Mouse (Mus musculus) ES-CJ7 (cell line): Measurements from ENCODE around the gene Lactb.

Experiments used
- DNase-seq: peaks from one replicate; pipeline ENCODE4 v3.0.0; 2011; ENCODE audit warnings: low read depth, low spot score

Gene Lactb

GRCm38 (mm10) chr9:66975239-66975645 lies at the start of gene Lactb:
Lactb (minus strand) TSS chr9:66975484.
- DNase-seq = peak; percentile 86

DNA sequence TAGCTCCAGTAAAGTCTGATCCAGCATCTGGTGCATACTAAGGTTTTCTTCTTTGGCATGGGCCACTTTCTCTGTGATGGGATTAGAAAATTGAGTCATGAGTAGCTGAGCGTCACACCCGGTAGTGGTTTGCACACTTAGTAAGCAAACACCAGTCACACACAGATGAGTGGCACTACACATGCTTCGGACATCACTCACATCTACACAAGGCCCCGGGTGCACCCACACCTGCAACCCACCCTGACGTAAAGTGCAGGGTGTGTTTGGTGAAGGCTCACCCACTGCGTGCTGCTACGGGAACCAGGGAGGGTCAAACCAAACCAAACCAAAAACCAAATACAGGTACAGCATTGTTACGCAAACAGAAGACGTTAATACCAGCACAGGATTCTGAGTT lies 48.1 kb upstream of the Lactb start:
- no peak for DNase-seq

- DNase-seq = no peak
Measured at GRCm38 (mm10) chr9:67020063-67020462, 44.8 kb upstream of the Lactb start.

GRCm38 (mm10) chr9:67013501-67013900 lies 38.2 kb upstream of the Lactb start:
- DNase-seq = no peak

DNA sequence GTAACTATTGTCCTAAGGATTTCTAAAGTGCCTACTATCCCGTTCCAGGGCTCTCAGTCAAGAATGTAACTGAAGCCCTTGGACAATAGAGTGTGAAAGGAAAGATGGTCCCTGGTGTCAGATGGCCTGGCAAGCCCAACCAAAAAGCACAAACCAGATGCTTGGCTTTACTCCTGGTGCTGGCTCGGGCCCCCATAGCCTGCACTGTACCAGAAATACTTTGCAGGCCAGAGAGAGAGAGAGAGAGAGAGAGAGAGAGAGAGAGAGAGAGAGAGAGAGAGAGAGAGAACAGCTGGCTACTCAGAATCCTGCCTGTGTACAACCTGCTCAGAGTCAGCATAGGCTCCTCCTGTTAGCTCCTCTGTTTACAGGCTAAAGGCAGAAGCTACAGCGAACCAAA lies 37.2 kb upstream of the Lactb start:
- no peak for DNase-seq

DNA sequence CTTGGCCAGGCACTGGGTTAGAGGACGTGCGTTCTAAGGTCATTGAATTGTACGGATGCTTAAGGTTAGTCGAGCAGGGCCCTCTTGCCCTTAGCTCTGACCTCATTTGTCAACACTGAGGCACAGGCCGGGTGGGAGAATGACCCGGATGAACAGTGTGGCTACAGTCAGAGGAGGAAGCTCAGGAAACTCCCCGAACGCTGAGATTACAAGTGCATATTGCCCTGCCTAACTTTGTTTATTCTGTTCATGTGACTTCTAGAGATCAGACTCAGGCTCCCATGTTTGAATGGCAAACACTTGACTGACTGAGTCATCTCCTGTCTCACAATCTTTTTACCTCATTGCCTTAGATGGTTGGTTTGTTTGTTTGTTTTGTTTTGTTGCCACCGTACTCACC lies 36.2 kb upstream of the Lactb start:
- DNase-seq = no peak

DNA sequence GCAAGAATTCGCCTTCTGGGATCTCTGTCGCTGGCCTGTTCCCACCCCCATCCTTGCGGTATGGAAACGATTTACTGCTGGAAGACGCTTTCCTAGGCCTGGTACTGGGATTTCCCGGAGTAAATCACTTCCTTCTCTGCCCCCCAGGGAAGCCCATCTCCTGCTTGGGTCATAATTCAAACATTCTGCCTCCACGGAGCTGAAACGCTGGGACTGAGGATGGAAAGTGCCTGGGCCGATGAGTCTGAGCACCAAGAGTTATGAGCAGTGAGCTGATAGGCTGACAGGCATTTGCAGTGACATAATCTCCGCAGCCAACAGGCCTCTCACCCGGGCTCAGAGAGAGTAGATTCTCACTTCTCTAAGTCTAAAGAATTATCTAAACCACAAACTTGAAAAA lies 33.5 kb upstream of the Lactb start:
- DNase-seq = no peak

- DNase-seq = no peak
Measured at GRCm38 (mm10) chr9:67006376-67006775, 31.1 kb upstream of the Lactb start.

DNA sequence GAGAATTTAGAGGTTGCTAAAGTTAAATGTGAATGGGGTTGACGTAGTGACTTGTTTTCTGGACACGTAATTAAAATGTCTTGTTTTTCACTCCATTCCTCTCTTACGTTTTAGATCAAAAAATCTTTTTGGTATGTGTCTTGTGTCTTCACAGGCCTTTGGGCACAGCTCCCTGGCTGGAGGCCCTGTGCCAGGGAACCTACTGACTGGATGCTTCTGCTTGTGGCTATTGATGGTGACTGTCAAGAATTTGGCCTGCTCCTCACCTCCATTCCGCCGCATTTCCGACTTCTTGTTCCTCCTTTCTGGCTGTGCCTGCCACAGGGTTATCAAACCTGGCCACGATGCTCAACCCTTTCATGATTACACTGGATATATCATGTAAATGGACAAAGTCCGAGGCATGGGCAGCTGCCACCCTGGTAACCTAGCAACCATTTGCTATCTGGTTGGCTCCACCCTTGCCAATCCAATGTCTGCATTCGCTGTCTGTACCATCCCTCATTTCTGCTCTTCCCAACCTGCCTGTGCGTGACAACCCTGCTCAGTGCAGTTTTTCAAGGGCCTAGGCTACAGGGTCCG lies 30.0 kb upstream of the Lactb start:
- DNase-seq = no peak

DNA sequence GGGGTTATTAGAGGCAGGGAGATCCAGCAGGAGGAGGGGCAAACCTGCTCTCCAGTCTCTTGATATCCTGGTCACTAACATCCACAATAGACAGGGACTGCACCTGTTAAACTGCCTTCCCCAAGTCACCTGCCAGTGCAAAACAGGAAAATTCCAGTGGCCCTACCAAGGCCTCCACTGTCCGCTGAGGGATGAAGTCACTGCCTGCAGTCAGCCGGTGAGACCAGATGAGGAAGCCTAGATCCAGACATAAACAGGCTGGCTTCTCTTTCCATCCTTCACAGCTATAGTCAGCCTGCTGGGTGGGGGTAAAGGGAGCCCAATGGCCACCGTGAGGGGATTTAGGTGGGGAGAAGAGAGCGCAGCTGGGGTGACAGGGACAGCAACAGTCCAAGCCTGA lies 28.4 kb upstream of the Lactb start:
- no peak for DNase-seq

DNA sequence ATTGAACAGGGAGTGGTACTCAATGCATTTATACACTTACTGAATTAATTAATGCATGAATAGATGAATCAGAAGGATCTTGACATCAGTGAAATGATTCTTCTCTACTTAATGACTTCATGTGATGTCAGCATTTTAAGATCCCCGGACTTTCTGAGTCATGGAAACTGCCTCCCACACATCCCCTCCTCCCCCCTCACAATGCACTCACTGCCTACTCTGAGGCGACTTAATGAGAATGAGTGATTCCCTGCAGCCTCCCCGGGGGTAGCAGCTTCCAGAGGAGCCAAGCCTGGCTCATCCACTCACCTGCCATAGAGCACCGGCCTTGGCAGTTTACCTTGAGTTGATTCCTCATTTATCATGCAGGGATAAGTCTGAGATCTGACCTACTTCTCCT lies 27.9 kb upstream of the Lactb start:
- DNase-seq = no peak

- peak; percentile 51 for DNase-seq
Measured at GRCm38 (mm10) chr9:67001506-67001905, 26.2 kb upstream of the Lactb start.

DNA sequence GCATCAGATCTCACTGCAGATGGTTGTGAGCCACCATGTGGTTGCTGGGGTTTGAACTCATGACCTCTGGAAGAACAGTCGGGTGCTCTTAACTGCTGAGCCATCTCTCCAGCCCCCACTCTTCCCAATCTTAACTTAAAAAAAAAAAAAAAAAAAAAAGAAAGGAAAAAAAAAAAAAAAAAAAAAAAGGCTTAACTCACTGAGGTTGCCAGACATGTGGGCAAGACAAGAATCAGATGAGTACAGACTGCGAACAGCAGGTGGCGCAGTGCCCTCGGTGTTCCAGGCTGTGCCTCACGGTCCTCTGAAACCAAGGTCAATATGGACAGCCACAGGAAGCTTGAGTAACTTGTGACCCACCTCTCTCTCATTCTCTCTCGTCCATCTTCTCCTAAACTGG lies 25.8 kb upstream of the Lactb start:
- DNase-seq = peak; percentile 95

GRCm38 (mm10) chr9:66999698-67000097 lies 24.4 kb upstream of the Lactb start:
- DNase-seq = no peak

DNA sequence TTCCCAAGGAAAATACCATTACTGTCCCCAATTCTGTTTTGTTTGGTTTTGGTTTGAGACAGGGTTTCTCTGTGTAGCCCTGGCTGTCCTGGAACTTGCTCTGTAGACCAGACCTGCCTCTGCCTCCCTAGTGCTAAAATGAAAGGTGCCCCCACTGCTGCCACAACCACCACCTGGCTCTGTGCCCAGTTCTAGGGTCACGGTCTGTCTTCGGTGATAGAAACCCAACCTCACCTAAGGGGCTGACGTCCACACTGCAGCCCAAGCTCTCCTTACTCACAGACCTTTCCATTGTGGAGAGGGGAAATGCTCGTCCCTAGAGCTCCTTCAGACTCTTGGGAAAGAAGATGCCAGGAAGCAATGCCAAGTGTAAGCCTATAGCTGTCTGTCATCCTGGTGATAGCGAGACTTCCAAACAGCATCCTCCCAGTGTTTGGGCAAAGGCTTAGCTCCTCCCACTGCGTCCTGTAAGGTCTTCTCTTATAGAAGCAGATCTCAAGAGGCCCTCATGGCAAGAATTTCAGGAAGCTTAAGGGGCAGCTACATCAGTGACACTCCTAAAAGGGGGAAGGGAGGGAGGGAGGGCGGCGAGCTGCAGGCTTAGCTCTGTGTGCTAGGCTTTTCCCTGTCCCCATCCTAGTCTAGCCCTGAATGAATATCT lies 16.6 kb upstream of the Lactb start:
- DNase-seq = no peak

GRCm38 (mm10) chr9:66991021-66991749 lies 15.9 kb upstream of the Lactb start:
- DNase-seq = no peak

DNA sequence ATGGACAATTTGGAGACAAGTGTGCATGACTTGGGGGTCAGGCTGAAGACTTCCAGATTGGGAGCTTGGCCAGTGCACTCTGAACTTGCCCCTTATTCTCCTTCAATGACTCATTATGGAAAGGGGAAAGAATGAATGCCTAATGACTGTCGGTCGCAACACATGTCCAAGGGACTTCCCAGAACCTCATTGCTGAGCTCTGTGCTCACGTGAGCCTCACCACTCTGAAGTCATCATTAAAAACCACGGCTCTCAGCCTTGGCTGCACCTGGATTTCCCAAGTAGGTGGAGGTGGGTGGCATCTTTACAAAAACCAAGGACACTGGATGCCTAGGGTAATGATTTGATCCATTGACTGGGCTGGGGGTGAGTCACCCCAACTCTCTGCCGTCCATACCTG lies 14.8 kb upstream of the Lactb start:
- no peak for DNase-seq

- no peak for DNase-seq
Measured at GRCm38 (mm10) chr9:66989581-66989980, 14.3 kb upstream of the Lactb start.

DNA sequence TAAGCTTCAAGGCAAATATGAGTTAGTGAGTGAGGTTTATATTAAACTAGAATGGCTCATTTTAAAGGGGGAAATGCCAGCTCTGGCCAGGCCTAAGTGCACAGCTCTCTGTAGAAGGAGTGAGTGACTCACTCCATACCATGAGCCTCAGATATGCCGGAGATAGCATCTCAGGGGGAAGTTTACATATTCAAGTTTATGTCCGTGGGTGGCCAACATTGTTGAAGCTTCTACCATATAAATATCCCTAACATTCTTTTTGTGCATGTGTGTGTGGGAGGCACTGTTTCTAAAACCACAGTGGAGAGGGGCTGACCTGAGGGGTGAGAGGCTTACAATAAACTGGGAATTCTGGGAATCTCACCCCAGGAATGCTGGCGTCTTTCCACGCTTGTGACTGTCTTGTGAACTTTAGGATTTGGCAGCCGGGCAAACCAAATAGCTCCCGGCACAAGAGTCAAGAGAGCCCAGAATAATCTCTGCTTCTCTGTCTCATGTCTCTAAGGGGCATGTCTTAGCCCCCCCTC lies 13.7 kb upstream of the Lactb start:
- no peak for DNase-seq

DNA sequence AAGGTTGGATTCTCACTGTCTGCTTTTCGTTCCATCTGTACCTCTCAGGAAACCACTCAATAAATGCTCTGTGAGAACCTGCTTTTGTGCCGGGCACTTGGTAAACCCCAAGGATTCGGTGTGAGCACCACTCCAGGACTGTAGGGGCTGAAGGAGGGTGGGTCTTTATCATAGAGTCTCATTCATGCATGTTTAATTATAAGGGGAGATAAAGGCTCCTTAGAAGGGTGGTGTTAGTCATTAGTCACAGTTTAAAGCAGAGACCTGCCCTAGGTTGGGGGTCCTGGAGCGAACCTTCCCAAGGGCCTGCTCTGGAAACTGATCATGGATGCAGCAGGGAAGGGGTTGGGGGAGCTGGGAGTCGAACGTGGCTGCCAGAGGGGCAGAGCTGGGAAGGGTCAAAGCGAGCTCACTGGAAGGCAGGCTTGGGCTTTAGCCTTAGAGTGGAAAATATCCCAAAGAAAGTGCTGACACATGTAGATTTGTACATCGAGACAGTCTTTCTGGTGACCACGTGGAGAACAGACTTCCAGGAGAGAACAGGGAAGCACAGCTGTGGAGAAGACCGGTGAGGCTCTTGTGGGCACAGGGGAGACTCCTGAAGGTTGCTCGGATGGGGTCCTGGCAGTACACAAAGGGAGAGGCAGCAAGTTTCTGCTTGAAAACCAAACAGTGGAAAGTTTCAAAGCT lies 13.1 kb upstream of the Lactb start:
- no peak for DNase-seq

- DNase-seq = no peak
Measured at GRCm38 (mm10) chr9:66985377-66985776, 10.1 kb upstream of the Lactb start.

DNA sequence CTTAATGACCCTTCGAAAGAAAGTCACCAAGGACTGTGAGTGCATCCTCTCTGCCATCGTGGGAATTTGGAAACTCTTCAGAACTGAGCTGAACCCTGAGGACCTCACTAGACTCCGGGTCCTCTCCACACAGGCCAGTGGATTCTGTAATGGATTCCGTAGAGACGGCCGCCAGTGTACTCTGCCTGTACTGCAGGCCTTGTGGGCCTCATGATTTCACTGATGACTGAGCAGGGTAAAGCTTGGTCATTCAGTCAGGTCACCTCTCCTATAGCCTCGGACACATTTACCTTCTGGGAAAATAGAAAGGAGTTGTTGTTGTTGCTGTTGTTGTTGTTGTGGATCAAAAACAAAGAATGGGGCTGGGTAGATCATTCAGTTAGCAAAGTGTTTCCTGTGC lies 6.8 kb upstream of the Lactb start:
- no peak for DNase-seq
